Mouse (Mus musculus): ENCODE measurements around the gene Lnpep.
"Not testable (repeated sequence)": the region's sequence is repeated elsewhere in the genome, so short reads cannot be mapped to it uniquely, and the experiment has no call there.

Gene Lnpep

GRCm38 (mm10) chr17:17624957-17625586, at the start of gene Lnpep:
TSS of gene Lnpep (minus strand) at chr17:17625050.
- DNase-seq: peak; percentile 95

- DNase-seq: no peak
These were observed 31.0 kb upstream of the Lnpep start for GRCm38 (mm10) chr17:17655829-17656176.

GRCm38 (mm10) chr17:17654997-17655828, 30.4 kb upstream of the Lnpep start:
- no peak for DNase-seq

GRCm38 (mm10) chr17:17652570-17652969, 27.7 kb upstream of the Lnpep start:
- no peak for DNase-seq

- peak; percentile 63 for DNase-seq
These were observed 20.9 kb upstream of the Lnpep start for GRCm38 (mm10) chr17:17645738-17646137.

GRCm38 (mm10) chr17:17637387-17637786, 12.5 kb upstream of the Lnpep start:
- DNase-seq: no peak

- no peak for DNase-seq
These were observed 11.3 kb upstream of the Lnpep start for GRCm38 (mm10) chr17:17636147-17636546.

- no peak for DNase-seq
These were observed 9.2 kb upstream of the Lnpep start for GRCm38 (mm10) chr17:17634033-17634432.

- no peak for DNase-seq
These were observed 7.1 kb upstream of the Lnpep start for GRCm38 (mm10) chr17:17631985-17632384.

- DNase-seq: not testable (repeated sequence)
These were observed 3.5 kb upstream of the Lnpep start for GRCm38 (mm10) chr17:17628237-17628879.

- no peak for DNase-seq
These were observed 2.7 kb upstream of the Lnpep start for GRCm38 (mm10) chr17:17627558-17627957.

- DNase-seq: no peak
These were observed 1.2 kb upstream of the Lnpep start for GRCm38 (mm10) chr17:17625887-17626679.

GRCm38 (mm10) chr17:17624421-17624956, 361 bp downstream of the Lnpep start:
- peak; percentile 96 for DNase-seq

GRCm38 (mm10) chr17:17623890-17624420, 895 bp downstream of the Lnpep start:
- peak; percentile 61 for DNase-seq

- no peak for DNase-seq
These were observed 1.5 kb downstream of the Lnpep start for GRCm38 (mm10) chr17:17623221-17623889.

- DNase-seq: no peak
These were observed 2.3 kb downstream of the Lnpep start for GRCm38 (mm10) chr17:17622576-17622975.

- no peak for DNase-seq
These were observed 3.3 kb downstream of the Lnpep start for GRCm38 (mm10) chr17:17621586-17621985.

- no peak for DNase-seq
These were observed 6.4 kb downstream of the Lnpep start for GRCm38 (mm10) chr17:17618463-17618862.

GRCm38 (mm10) chr17:17617440-17618204, 7.2 kb downstream of the Lnpep start:
- DNase-seq: no peak

GRCm38 (mm10) chr17:17612336-17612735, 12.5 kb downstream of the Lnpep start:
- no peak for DNase-seq

GRCm38 (mm10) chr17:17609523-17609922, 15.3 kb downstream of the Lnpep start:
- no peak for DNase-seq
